Mouse (Mus musculus) Muller cell, postnatal 12 days (primary cell): ENCODE measurements at regions not wholly inside any gene's neighbourhood (a gene's known extent, or its start where the extent isn't known, plus 50 kb on each side); places are given as distances from the start of the nearest gene placed in this dataset.

Source experiments
- DNase-seq: peaks from one replicate; pipeline ENCODE4 v3.0.0-alpha.2; 2015; ENCODE audit errors: inconsistent ontology term

- no peak for DNase-seq
These were observed 54.7 kb upstream of the Ralgps2 start for GRCm38 (mm10) chr1:156994005-156994643.

DNA sequence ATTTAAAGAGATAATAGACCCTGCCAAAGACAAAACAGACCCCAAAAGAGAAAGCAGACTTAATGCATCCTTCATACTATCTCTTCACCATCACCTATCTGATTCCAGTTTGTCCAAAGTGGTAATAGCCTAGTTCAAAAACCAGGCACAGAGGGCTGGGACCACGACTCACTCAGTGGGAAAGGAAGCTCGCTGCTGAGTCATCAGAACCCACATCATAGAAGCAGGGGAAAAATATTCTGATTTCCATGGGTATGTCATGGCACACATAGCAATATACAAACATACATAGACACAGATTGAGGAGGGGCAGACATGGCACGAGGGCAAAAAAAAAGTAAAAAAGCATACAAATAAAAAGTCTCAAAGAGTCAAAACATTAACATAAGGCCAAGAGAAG lies 53.7 kb upstream of the Ralgps2 start:
- no peak for DNase-seq

- DNase-seq: no peak
These were observed 53.1 kb upstream of the Ralgps2 start for GRCm38 (mm10) chr1:156992536-156992935.

DNA sequence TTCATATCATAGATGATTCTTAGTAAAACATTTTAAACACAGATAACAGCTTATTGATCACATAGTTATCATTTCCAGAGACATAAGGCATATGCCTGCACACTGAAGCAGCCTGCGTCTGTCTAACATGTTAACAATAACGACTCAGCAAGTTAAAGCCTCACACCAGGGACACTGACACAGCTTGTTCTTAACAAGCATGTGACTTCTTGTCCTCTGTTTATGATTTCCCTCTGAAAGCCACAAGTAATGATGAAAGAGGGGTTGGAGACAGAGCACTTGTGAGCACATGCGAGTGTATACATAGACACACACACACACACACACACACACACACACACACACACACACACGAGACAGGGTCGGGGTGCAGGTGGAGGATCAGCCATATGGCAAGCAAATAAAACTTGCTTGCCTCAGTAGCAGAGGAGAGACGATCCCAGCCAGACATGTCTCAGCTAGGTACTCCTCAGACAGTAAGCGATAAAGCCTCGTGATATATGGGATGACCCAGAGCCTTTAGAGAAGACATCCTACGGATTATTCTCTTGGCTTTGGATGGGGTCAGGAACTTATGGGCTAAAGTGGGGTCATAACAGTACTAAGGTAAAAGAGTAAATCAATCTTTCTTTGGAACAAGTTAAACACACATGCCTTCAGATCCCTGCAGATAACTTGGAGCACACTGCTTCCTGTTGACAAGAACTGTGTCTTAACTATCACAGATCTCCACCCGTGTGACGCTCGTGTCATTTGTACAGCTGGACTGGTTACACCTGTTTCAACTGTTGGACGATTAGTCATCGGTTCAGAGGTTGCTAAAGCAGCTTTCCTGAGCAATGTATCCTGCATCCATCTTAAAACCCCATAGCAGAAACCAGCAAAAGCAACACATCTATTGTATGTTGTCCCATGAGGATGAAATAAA lies 51.4 kb upstream of the Ralgps2 start:
- no peak for DNase-seq

DNA sequence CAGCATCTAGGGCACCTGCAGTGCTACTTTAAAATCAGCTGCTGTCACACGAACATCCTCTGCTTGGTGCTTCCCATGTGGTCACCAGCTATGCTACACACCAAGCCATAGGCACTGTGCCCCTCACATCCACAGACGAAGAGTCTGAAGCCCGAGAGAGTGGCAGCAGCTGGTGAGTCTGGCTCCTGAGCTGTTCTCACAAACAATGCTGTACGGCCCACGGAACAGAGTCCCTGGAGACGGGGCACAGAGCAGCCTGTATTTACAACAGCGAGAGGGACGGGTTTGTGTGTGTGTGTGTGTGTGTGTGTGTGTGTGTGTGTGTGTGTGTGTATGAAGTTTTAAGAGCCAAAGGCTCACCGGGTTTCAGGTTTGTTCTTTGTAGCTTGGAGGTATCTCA lies 50.7 kb upstream of the Ralgps2 start:
- DNase-seq: no peak

- no peak for DNase-seq
These were observed 49.8 kb upstream of the Ralgps2 start for GRCm38 (mm10) chr1:156989149-156989785.
